Mouse (Mus musculus): Measurements from ENCODE around the gene Atf5. TPM values are rescaled to one million over a fixed set of nuclear protein-coding genes. Genes with fewer than 3 reads are reported as not detected.

Gene Atf5
- total RNA-seq (2014; fragmentation: Nextera tagmentation) (5.6 and 8.5 TPM in 2 replicates), total RNA-seq (2017) (3.8 and 6.8 TPM in 2 replicates)

DNA sequence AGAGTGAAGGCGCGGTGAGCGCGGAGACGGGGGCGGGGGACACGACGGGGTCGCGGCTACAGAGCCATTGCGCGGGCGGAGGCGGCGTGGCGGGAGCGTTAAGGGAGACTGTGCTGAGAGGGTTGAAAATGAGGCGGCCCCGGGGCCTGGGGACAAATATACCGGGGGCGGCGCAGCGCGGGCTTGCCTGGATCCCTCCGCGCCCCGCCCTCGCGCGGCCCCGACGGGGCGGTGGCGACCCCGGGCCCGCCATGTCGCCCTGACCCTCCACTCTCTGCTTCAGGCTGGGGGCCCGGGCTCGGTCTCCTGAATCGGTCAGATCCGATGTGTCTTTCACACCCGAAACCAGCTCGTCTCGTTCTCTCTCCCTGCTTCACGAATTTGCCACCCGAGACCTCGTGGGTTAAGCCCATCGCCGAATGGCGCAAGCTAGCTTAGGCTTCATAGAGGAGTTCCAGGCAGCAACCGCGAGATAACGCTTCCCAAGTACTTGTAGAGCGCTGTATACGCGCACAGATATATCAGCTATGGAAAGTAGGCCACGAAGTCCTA lies at the start of gene Atf5:
TSS of gene Atf5 (minus strand) at position 189 of the 552 bp plus-strand sequence.
- ATAC-seq (replicated peaks; ENCODE audit: poor library complexity, severe bottlenecking): peak; percentile 10; the same call in 1 of the 2 replicates

DNA sequence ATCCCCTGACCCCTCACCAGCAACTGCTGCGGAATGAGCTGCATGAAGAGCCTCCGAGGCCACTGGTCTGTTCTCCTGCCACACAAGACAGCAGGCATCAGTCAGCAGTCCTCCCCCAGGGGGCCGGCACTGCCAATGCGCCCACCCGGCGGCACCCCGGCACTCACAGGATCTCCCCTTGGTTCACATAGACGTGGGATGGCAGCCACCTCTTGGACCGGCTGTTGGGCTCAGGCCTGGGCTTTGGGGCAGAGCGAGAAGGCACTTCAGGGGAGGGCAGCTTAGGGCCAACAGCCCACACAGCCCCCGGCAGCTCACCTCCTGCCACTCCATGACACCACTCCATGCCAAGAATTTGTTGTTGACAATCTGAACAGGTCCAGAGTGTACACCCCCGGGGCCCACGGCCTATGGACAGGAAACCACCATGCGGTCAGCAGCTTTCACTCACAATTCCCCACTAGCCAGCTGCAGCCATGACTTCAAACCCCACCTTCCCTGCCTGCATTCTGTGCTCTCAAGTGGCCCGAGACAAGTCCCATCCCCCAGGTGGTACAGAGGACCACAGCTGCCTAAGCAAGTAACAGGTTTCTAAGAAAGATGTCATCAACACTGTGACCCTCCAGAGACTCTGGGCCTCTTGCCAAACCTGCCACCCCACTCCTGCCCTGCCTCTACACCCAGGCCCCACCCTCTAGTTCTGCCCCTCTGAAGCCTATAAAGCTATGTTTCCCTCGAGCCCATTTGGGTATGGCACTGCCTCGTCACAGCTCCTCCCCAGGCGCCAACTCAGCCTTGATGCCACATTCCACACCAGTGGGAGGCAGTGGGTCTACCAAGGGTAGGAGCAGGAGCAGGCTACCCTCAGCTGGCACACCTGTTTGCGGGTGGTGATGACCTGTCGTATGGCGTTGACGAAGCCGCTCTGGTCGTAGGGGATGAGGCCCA lies 48.4 kb upstream of the Atf5 start:
- no peak for ATAC-seq (replicated peaks; ENCODE audit: poor library complexity, severe bottlenecking)

DNA sequence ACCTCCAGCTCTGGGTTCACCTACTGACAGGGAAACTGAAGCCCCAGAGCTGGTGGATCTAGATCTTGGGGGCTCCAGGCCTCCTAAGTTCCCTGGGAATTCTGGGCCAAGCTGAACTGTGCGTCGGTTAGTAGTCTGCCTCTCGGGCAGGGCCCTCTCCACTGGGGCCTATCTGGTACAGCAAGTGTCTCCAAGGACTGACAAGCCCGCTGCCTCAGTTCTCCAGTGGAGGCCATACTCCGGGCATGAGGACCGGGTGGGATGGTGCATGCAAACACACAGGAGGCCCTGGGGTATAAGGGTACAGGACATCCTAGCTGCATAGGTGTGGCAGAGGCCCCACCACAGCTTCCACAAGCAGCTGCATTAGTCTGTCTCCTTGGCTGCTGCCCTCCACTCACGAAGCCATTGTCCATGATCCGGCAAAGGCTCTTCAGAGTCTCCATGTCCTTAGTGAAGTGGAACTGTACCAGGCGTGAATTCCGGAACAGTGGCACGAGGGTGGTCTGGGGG lies 47.6 kb upstream of the Atf5 start:
- ATAC-seq (replicated peaks; ENCODE audit: poor library complexity, severe bottlenecking): no peak

DNA sequence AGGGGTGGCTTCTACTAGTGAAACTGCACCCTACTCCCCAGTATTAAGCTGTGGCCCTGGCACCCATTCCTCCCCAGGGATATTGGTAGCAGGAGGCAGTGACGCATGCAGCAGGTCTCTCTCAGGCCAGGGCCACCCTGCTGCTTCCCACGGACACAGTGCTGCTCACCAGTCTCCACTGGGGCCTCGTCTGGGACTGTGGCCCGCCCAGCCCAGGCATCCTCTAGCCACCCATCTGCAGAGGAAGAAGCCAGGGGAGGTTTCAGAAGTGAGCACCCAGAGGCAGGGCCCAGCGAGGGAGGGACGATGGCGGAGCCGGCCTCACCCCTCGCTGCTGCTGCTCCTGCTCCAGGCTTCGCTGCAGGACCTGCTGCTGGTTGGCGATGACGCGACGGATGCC lies 46.8 kb upstream of the Atf5 start:
- no peak for ATAC-seq (replicated peaks; ENCODE audit: poor library complexity, severe bottlenecking)

DNA sequence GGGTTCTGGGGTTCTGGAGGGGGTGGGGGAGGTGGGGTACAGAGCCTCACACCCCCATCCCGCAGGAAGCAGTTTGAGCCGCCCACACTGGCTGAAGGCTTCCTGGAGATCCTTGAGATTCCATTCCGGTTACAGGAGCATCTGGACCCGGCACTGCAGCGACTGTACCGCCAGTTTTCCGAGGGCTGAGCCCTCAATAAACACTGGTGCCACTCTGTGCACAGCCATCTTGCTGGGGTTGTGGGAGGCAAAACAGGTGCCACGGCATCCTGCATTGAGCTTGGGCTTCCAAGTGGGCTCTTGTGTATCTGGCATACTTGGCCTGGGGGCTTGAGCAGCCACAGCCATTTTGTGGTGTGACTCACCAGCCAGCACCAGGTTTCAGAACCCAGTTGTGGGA lies 46.0 kb upstream of the Atf5 start:
- ATAC-seq (replicated peaks; ENCODE audit: poor library complexity, severe bottlenecking): no peak

DNA sequence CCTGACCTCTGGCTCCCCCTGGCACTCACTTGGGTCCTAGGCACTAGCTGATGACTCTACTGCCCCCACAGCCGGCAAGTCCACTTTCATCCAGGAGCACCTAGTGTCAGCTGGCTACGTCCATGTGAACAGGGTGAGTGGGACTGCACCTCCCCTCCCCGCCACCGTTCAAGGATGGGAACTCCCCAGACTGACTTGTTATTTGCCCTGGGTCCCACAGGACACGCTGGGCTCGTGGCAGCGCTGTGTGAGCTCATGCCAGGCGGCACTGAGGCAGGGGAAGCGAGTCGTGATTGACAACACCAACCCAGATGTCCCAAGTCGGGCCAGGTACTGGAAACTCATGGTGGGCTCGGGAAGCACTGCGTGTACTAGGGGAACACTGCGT lies 45.0 kb upstream of the Atf5 start:
- no peak for ATAC-seq (replicated peaks; ENCODE audit: poor library complexity, severe bottlenecking)

DNA sequence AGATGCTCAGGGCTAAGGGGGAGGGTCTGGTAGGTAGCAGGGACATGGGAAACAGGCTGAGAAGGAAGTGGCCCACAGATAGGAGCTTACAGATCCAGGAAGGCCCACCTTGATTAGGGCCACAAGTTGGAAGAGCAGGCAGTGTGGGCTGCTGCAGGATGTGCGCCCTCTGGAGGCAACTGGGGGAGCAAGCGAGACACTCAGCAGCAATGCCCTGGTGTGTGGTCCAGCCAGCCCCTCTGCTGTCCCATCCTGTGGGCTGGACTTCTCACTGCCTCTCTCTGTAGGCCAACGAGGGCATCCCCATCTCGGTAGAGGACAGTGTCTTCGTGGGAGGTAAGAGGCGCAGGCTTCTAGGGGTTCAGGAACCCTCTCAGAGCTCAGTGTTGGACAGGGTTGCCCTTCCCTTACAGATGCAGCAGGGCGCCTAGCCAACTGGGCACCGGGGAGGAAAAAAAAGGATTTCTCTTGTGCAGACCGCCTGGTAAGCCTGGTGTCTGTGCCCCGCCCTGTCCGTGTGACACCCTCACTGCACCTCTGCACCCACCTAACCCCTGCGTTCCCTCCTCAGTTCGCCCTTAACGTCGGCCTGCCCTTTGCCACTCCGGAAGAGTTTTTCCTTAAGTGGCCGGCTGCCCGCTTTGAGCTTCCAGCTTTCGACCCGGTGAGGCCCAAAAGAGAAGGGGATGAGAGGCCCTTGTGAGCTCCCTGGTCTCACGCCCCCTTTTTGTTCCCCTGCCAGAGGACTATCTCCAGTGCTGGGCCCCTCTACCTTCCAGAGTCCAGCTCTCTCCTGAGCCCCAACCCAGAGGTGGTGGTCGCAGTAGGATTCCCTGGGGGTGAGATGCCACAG lies 44.3 kb upstream of the Atf5 start:
- ATAC-seq (replicated peaks; ENCODE audit: poor library complexity, severe bottlenecking): peak; percentile 23; the same call in 1 of the 2 replicates

DNA sequence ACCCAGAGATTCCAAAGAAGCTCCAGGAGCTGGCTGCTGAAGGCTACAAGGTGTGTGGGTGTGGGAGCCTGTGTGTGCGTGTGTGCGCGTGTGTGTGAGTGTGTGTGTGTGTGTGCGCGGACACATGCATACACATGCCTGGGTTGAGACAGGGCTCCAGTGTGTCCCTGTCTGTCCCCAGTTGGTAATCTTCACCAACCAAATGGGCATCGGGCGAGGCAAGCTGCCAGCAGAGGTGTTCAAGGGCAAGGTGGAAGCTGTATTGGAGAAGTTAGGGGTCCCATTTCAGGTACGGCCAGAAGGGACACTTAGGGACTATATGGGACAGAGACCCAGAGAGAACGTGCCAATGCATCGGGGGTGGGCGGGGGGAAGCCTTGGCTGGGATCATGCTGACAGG lies 43.4 kb upstream of the Atf5 start:
- ATAC-seq (replicated peaks; ENCODE audit: poor library complexity, severe bottlenecking): no peak

DNA sequence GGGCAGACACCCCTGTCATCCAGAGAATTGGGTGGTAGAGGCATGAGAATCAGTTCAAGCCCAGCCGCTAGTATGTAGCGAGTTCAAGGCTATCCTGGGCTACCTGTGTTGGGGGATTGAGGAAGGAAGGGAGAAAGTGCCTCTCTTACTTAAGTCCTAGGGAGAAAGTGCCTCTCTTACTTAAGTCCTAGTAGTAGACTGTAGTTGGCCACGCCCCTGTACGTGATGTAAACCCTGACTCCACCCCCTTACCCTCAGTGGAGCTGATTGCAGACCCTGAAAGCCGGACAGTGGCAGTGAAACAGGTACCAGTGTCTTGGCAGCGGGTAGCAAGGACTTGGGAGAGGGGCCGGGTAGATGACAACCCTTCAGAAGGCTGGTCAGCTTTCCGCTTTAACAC lies 41.4 kb upstream of the Atf5 start:
- peak; percentile 52 for ATAC-seq (replicated peaks; ENCODE audit: poor library complexity, severe bottlenecking)

DNA sequence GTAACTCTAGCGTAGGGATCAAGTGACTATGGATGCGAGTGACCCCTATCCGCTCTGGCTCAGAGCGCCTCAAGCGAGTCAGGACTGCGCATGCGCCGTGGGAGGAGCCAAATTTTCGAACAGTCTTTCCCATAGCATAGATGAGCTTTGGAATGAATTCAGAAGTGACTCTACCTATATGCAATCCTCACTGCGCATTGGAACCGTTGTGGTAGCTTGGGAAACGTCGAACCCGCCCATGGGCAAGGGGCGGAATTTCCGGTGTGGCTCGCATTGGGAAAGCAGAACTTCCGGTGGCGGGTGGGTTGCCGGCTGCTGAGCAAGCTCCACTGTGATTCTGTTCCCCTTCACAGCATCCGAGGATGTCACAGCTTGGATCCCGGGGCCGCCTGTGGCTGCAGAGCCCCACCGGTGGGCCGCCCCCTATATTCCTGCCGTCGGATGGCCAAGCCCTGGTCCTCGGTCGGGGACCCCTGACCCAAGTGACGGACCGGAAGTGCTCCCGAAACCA lies 40.6 kb upstream of the Atf5 start, which contains the start of gene Pnkp:
TSS of gene Pnkp (plus strand) at position 98 of the 511 bp plus-strand sequence.
- ATAC-seq (replicated peaks; ENCODE audit: poor library complexity, severe bottlenecking): peak; percentile 62

DNA sequence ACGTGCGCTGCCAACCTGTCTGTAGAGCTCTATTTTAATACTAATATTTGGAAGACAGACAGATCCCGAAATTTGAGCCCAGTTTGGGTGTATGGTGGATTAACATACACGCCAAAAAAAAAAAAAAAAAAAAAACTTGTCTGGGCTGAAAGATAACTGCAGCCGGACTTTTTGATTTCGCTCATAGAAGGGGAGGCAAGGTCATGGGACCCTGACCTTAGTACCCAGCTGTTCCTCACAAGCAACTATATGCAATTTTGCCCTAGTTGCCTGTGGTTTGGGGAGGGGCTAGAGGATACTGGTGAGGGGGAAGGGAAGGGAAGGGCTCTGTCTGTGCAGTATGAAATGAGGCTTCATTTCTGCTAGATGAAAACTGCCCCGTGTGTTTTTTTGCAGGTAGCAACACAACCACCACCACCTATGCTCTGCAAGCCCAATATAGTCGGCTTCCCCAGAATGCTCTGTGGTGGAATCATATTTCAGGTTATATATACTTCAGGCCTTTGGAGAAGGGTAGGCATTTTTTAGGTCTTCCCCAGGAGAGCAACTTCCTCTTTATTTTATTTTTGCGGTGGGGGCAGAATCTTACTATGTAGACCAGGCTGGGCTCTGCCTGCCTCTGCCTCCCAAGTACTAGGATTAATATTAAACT lies 39.9 kb upstream of the Atf5 start:
- ATAC-seq (replicated peaks; ENCODE audit: poor library complexity, severe bottlenecking): peak; percentile 13; the same call in 1 of the 2 replicates

DNA sequence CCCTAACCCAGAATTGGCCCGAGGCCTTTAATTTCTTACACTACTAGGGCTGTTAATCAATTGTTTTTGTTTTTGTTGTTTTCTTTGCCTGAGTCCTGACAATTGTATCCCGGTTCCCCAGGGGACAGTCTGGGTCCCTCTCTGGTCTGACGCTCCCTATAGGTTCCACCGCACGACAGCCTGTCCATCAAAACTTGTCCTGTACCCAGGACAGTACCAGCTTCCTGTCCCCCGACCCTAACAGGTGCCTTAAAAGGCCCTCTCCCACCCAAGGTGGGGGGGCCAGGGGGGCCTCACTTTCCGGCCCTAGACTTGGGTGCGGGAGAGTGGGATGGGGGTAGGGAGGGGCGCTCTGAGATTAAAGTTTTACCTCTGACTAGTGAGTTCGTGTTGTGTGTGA lies 38.6 kb upstream of the Atf5 start:
- no peak for ATAC-seq (replicated peaks; ENCODE audit: poor library complexity, severe bottlenecking)

DNA sequence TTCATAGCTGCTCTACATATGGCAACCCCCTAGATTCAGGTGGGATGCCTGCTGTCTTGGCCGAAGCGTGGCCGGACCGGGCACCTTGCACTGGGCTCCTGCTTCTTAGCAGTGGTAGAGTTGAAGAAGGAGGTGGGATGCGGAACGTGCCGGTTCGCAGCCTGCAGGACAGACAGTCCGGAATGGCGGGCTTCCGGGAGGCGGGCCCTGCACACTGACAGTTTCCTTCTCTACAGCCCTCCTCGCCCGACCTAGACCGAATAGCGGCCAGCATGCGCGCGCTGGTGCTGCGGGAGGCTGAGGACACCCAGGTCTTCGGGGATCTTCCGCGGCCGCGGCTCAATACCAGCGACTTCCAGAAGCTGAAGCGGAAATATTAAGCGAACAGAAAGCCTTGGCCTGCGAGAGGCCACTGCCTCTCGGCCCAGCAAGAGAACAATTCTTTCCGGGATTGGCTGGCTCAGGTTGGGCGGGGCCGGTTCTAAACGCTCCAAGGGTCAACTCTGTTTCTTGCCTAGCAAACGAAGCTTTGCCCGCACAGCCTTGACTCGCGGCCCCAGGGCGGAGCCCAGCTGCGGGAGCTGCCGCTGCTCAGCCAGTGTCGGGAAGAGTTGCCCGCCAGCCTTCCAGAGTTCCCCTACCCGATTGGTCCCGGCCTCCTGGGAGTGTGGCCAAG lies 38.0 kb upstream of the Atf5 start:
- peak; percentile 20 for ATAC-seq (replicated peaks; ENCODE audit: poor library complexity, severe bottlenecking)

DNA sequence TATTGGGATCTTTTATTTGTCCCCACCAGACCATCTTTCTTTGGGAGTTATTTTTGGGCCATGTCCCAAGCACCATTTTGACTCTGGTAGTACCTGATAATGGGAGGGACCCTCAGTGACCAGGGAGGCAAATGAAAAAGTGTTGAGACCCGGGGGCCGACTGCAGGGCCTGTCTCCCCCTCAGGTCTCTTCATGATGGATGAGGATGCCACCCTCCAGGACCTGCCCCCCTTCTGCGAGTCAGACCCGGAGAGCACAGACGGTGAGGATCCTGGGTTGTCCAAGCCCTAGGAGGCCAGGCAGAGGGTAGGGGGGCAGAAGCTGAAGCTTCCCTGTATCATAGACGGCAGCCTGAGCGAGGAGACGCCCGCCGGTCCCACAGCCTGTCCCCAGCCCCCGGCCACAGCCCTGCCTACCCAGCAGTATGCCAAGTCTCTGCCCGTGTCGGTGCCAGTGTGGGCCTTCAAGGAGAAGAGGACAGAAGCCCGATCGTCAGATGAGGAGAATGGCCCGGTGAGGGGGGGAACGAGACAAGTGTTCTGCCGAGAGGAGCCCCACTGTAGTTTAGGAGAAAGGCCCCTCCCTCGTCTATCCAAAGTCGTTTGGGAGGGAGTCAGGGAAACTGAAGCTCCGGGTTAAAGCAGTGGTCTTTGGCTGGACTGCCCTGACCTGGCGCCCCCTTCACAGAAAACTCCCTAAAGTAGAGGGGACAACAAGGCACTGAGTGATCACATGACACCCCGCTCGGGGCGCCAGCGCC lies 37.3 kb upstream of the Atf5 start:
- no peak for ATAC-seq (replicated peaks; ENCODE audit: poor library complexity, severe bottlenecking)

DNA sequence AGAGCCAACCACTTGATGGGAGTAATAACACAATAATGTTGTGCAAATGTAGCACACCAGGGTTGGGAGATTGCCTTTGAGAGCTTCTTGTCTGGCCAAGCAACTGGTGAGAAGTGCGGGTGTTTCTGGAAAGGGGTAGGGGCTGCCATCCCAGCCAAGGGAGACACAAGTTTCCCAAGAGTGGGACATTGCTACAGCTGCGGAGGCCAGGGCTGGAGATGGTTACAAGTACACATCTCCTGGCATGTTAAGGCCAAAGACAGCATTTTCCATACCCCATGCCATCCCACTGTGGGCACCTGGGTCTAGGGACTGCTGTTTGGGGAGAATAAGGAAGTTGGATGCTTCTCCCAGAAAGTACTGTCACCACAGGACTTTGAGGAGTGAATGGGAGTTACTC lies 36.6 kb upstream of the Atf5 start:
- ATAC-seq (replicated peaks; ENCODE audit: poor library complexity, severe bottlenecking): no peak

DNA sequence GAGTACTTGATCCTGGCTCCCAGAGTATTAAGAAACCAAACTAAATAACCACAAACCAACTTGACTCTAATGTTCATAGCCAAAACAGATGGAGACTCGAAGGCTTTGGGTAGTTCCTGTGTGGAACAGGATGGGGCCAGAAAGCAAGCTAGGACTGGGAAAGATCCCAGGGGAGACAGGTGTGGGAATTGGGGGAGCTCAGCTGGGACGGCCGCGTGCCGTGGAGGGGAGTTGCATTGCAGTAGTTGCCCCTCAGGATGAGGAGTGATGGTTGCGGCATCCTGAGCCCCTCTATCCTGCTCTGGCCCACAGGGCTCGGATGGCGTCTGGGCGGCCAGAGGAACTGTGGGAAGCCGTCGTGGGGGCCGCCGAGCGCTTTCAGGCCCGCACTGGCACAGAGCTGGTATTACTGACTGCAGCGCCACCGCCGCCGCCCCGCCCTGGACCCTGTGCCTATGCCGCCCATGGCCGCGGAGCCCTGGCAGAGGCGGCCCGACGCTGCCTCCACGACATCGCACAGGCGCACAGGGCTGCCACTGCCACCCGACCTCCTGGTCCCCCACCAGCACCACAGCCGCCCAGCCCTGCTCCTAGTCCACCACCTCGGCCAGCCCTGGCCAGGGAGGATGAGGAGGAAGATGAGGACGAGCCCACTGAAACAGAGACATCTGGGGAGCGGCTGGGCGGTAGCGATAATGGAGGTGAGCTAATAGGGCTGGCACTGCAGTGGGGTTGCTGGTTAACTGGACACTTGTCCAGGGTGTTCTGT lies 36.0 kb upstream of the Atf5 start:
- no peak for ATAC-seq (replicated peaks; ENCODE audit: poor library complexity, severe bottlenecking)

DNA sequence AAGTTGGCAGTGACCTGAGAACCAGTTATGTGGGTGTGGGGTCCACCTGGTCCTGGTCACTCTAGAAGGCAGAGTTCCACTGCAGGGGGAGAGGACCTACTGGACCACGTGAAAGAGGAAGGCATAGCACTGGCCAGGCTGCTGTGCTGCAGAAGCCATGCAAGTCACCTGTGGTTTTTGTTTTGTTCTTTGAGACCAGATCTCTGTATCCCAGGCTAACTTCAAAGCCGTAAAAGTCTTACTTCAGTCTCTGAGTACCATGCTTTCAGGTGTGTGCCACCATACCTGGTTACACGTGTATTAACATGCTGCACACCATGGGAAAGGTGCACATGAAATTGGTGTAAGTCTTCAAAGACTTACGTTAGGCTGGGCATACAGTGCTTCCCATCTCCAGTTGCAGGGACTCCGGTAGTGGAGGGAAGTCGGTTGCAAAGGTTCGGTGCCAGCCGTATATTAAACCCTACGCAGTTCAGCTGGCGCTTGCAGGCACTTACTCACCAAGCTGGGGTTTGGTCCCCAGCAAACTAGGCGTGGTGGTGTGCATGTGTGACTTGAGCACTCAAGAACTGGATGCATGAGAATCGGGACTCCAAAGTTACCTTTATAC lies 35.3 kb upstream of the Atf5 start:
- ATAC-seq (replicated peaks; ENCODE audit: poor library complexity, severe bottlenecking): no peak
